Mouse (Mus musculus): Measurements from ENCODE around the gene Cplx2. TPM values are rescaled to one million over a fixed set of nuclear protein-coding genes. Genes with fewer than 3 reads are reported as not detected.

Gene Cplx2
- total RNA-seq, 1 experiment, result 0.67 TPM

DNA sequence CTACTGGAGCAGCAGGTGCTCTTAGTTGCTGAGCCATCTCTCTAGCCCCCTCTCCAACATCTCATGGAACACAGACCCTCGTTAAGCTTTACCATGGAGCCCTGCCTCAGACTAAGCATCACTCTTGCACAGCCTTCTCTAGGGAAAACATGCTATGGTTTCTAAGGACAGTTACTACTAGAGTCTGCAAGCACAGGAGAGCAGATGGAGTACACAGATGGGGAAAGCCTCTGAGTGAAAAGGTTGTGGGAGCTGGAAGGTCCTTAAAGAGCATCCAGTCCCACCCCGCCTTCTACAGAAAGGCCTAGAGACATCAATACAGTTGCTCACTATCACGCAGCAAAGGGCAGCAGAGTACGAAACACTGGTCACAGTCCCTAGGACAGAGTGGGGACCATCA lies 20.2 kb downstream of the Cplx2 start:
- H3K4me3 ChIP-seq (ENCODE audit: insufficient read depth in 1 of 2, low read depth in 1 of 2, low read length in 2 of 2, poor library complexity in 1 of 2, severe bottlenecking in 1 of 2), result no peak overlapping the region
- TF ChIP-seq MAFK (IDR thresholded peaks at IDR 0.05; ENCODE audit: insufficient read depth, low read depth, low read length) (no peak), HCFC1 (IDR thresholded peaks at IDR 0.05; ENCODE audit: borderline replicate concordance, insufficient read depth, low read length) (no peak), ZC3H11A (IDR thresholded peaks at IDR 0.05; ENCODE audit: borderline replicate concordance, low read depth, low read length) (no peak), ZNF384 (IDR thresholded peaks at IDR 0.05; ENCODE audit: low read depth, low read length) (no peak)
- no peak overlapping the region for H3K9ac ChIP-seq (ENCODE audit: insufficient read depth, low read depth, low read length, poor library complexity, severe bottlenecking)
- H3K36me3 ChIP-seq (ENCODE audit: control insufficient read depth, insufficient read depth, low read length, poor library complexity, severe bottlenecking), result no peaks in the 10 kb centered on the region
- no peak overlapping the region for H3K27ac ChIP-seq (ENCODE audit: insufficient read depth, low read depth, low read length, poor library complexity, severe bottlenecking)
- DNase-seq (ENCODE audit: low read depth, low spot score), result no peak
- no peaks in the 10 kb centered on the region for H3K9me3 ChIP-seq (ENCODE audit: control insufficient read depth, insufficient read depth, low read depth, low read length)
- in situ Hi-C loops (cut with MboI; ENCODE audit: low sequenced_read_pairs in 2 of 2, unreplicated experiment in 2 of 2), result no loop called here
- peaks cover 0 to 2% of the 10 kb centered on the region in 2 experiments; a peak in 1 of 4 replicates for H3K4me1 ChIP-seq (ENCODE audit: control insufficient read depth in 2 of 2, insufficient read depth in 2 of 2, low read length in 2 of 2, poor library complexity in 1 of 2)

DNA sequence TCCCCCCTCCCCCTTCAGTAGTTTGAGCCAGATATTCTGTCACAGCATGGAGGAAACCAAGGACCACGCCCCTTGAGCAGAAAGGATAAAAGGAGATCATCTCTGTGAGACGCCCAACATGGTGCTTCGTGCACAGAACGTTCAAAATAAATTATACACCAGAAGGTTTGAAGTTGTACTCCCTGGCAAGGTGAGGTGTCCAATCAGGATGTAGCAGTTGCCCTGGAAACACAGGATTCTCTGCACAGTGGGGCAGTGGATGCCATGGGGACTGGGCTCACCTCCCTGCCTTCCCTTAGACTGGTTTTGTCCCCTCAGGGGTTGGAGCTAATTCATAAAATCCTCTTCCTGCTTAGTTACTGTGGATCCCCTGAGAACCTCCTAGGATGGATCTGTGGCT lies 25.9 kb downstream of the Cplx2 start:
- Histone ChIP-seq H3K9me3 (ENCODE audit: control insufficient read depth, insufficient read depth, low read depth, low read length) (no peaks in the 10 kb centered on the region), H3K4me3 (ENCODE audit: insufficient read depth in 1 of 2, low read depth in 1 of 2, low read length in 2 of 2, poor library complexity in 1 of 2, severe bottlenecking in 1 of 2) (no peak overlapping the region), H3K9ac (ENCODE audit: insufficient read depth, low read depth, low read length, poor library complexity, severe bottlenecking) (no peak overlapping the region), H3K27ac (ENCODE audit: insufficient read depth, low read depth, low read length, poor library complexity, severe bottlenecking) (no peak overlapping the region), H3K36me3 (ENCODE audit: control insufficient read depth, insufficient read depth, low read length, poor library complexity, severe bottlenecking) (no peaks in the 10 kb centered on the region), H3K4me1 (ENCODE audit: control insufficient read depth in 2 of 2, insufficient read depth in 2 of 2, low read length in 2 of 2, poor library complexity in 1 of 2) (peaks cover 0 to 2% of the 10 kb centered on the region in 2 experiments; a peak in 1 of 4 replicates)
- TF ChIP-seq CHD2 (IDR thresholded peaks at IDR 0.05; ENCODE audit: low read depth, low read length) (no peak), ZNF384 (IDR thresholded peaks at IDR 0.05; ENCODE audit: low read depth, low read length) (no peak)
- no peak for DNase-seq (ENCODE audit: low read depth, low spot score)
- in situ Hi-C loops (cut with MboI; ENCODE audit: low sequenced_read_pairs in 2 of 2, unreplicated experiment in 2 of 2), result no loop called here

DNA sequence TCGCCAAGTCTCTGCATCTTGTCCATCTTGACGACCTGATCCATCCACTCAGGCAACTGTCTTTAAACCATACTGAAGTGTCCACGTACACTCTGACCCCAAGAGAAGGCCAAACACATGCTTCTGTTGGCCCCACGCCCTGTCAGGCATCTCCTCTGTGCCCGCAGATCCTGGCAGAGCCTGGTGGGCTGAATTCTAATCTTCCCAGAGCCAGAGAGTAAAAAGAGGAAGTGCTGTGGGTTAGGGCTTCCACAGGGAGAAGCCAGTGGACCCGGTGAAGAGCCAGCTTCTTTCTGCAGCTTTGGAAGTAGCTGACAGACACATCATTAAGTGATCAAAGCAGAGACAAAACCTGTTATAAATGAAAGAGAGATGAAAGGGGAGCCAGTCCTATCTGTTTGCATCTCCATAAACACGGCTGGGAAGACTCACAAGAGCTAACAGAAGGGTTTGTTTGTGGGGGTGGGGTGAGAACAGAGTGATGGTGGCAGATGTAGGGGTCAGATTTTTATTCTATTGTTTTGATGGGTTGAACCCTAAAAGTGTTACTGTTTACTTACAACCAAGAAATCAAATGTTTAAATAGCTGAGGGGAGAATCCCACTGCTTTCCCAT lies 29.5 kb downstream of the Cplx2 start:
- H3K9me3 ChIP-seq (ENCODE audit: control insufficient read depth, insufficient read depth, low read depth, low read length), result no peaks in the 10 kb centered on the region

DNA sequence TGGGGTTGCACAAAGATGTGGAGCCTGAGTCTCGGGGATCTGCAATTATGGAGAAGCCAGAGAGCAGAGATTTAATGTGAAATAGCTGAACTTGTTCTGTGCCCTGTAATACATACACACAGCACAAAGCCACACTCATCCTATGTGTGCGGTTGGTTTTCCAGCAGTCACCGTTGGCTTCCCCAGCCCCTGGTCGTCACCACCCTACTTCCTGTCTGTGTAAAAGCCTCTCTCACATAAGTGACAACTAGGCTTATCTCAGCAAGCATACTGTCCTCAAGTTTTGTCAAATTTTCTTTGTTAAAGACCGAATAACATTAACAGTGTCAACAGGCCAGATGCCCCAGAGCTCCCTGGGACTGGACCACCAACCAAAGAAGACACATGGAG lies 30.0 kb downstream of the Cplx2 start:
- no peaks in the 10 kb centered on the region for H3K9me3 ChIP-seq (ENCODE audit: control insufficient read depth, insufficient read depth, low read depth, low read length)
- no peak overlapping the region for H3K27ac ChIP-seq (ENCODE audit: insufficient read depth, low read depth, low read length, poor library complexity, severe bottlenecking)
- H3K36me3 ChIP-seq (ENCODE audit: control insufficient read depth, insufficient read depth, low read length, poor library complexity, severe bottlenecking), result no peaks in the 10 kb centered on the region
- in situ Hi-C loops (cut with MboI; ENCODE audit: low sequenced_read_pairs in 2 of 2, unreplicated experiment in 2 of 2), result no loop called here
- DNase-seq (ENCODE audit: low read depth, low spot score), result no peak
- no peak overlapping the region for H3K9ac ChIP-seq (ENCODE audit: insufficient read depth, low read depth, low read length, poor library complexity, severe bottlenecking)
- H3K4me1 ChIP-seq (ENCODE audit: control insufficient read depth in 2 of 2, insufficient read depth in 2 of 2, low read length in 2 of 2, poor library complexity in 1 of 2), result no peaks in the 10 kb centered on the region
- H3K4me3 ChIP-seq (ENCODE audit: insufficient read depth in 1 of 2, low read depth in 1 of 2, low read length in 2 of 2, poor library complexity in 1 of 2, severe bottlenecking in 1 of 2), result no peak overlapping the region
- TF ChIP-seq ZC3H11A (IDR thresholded peaks at IDR 0.05; ENCODE audit: borderline replicate concordance, low read depth, low read length) (no peak), CHD2 (IDR thresholded peaks at IDR 0.05; ENCODE audit: low read depth, low read length) (no peak), MAFK (IDR thresholded peaks at IDR 0.05; ENCODE audit: insufficient read depth, low read depth, low read length) (no peak)

More for the DNA sequence above, 29.5 kb downstream of the Cplx2 start:
- in situ Hi-C loops (cut with MboI; ENCODE audit: low sequenced_read_pairs in 2 of 2, unreplicated experiment in 2 of 2), result no loop called here
- H3K4me1 ChIP-seq (ENCODE audit: control insufficient read depth in 2 of 2, insufficient read depth in 2 of 2, low read length in 2 of 2, poor library complexity in 1 of 2), result no peaks in the 10 kb centered on the region
- TF ChIP-seq CHD2 (IDR thresholded peaks at IDR 0.05; ENCODE audit: low read depth, low read length) (no peak), MAFK (IDR thresholded peaks at IDR 0.05; ENCODE audit: insufficient read depth, low read depth, low read length) (no peak), ZNF384 (IDR thresholded peaks at IDR 0.05; ENCODE audit: low read depth, low read length) (no peak), HCFC1 (IDR thresholded peaks at IDR 0.05; ENCODE audit: borderline replicate concordance, insufficient read depth, low read length) (no peak), ZC3H11A (IDR thresholded peaks at IDR 0.05; ENCODE audit: borderline replicate concordance, low read depth, low read length) (no peak)
- no peak overlapping the region for H3K4me3 ChIP-seq (ENCODE audit: insufficient read depth in 1 of 2, low read depth in 1 of 2, low read length in 2 of 2, poor library complexity in 1 of 2, severe bottlenecking in 1 of 2)
- no peak for DNase-seq (ENCODE audit: low read depth, low spot score)
- no peaks in the 10 kb centered on the region for H3K36me3 ChIP-seq (ENCODE audit: control insufficient read depth, insufficient read depth, low read length, poor library complexity, severe bottlenecking)
- no peak overlapping the region for H3K9ac ChIP-seq (ENCODE audit: insufficient read depth, low read depth, low read length, poor library complexity, severe bottlenecking)
- H3K27ac ChIP-seq (ENCODE audit: insufficient read depth, low read depth, low read length, poor library complexity, severe bottlenecking), result no peak overlapping the region

DNA sequence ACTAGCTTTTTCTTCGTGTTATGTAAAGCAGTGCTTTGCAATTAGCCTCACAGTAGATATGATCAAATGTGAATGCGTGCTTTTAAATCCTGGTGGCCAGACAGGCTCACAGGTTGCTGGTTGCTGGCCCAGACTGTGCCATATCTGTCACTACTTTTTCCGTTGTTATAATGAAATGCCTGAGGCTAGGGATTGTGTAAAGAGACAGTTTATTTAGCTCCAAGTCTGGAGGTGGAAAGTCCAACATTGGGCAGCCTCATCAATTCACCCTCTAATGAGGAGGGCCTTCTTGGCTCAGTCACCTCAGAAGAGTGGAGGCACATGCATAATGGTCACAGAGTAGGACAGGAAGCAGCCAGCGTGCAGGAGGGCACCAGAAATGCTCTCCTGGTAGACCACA lies 31.2 kb downstream of the Cplx2 start:
- in situ Hi-C loops (cut with MboI; ENCODE audit: low sequenced_read_pairs in 2 of 2, unreplicated experiment in 2 of 2), result no loop called here
- H3K27ac ChIP-seq (ENCODE audit: insufficient read depth, low read depth, low read length, poor library complexity, severe bottlenecking), result no peak overlapping the region
- no peak for DNase-seq (ENCODE audit: low read depth, low spot score)
- TF ChIP-seq MAFK (IDR thresholded peaks at IDR 0.05; ENCODE audit: insufficient read depth, low read depth, low read length), result no peak
- TF ChIP-seq HCFC1 (IDR thresholded peaks at IDR 0.05; ENCODE audit: borderline replicate concordance, insufficient read depth, low read length), result no peak
- no peak overlapping the region for H3K9ac ChIP-seq (ENCODE audit: insufficient read depth, low read depth, low read length, poor library complexity, severe bottlenecking)
- no peak overlapping the region for H3K4me3 ChIP-seq (ENCODE audit: insufficient read depth in 1 of 2, low read depth in 1 of 2, low read length in 2 of 2, poor library complexity in 1 of 2, severe bottlenecking in 1 of 2)
- no peaks in the 10 kb centered on the region for H3K9me3 ChIP-seq (ENCODE audit: control insufficient read depth, insufficient read depth, low read depth, low read length)
- H3K4me1 ChIP-seq (ENCODE audit: control insufficient read depth in 2 of 2, insufficient read depth in 2 of 2, low read length in 2 of 2, poor library complexity in 1 of 2), result no peaks in the 10 kb centered on the region
- no peaks in the 10 kb centered on the region for H3K36me3 ChIP-seq (ENCODE audit: control insufficient read depth, insufficient read depth, low read length, poor library complexity, severe bottlenecking)

Data from ES-E14 (cell line).